ENCODE assay signal across 9 mouse cellular contexts in the genomic region with DNA sequence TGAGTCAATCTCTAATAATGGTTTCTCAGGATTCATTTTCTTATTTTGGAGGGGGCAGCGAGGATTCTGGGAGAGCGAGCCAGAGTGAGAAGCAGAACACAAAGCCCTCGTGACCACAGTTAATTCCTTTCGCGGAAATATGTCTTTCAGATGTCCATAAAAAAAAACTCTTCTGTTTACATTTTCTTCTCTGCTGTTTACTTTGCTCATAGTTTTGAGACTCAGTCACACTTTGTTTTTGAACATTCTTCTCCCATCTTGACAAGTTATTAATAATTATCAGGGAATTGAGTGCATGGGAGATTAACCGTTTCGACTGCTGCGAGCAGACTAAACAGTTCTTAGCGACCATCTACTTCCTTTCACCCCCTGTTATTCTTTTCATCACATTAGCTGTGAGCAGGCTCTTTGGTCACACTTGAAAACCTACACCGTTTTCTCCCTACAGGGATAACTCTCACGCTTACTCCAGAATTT.
DNase-seq lines count a peak whose midpoint lies in the region; ATAC-seq lines count a peak whose summit lies in the region.
"Had no signal": no experiment of that assay in that cellular context is flagged by ENCODE, and none has a peak within 500 bp of the region (broad histone marks: within the 10 kb centered on the region; RNA-seq: fewer than 3 reads in every experiment).

No protein-coding gene starts in this region.

- peak overlapping the region; percentile 37 for H3K4me2 ChIP-seq in hindbrain, embryonic 12.5 days (replicated peaks)
- H3K4me2 ChIP-seq: liver, embryonic 15.5 days had no signal

- WGBS in heart, embryonic 10.5 days = 48% methylated on average over 11 of the region's 11 CpGs
- WGBS in hindbrain, embryonic 12.5 days = 23% methylated on average over 11 of the region's 11 CpGs

- H3K9me3 ChIP-seq in heart, embryonic 10.5 days = no peaks in the 10 kb centered on the region
- no peaks in the 10 kb centered on the region for H3K9me3 ChIP-seq in hindbrain, embryonic 12.5 days (replicated peaks)
- H3K9me3 ChIP-seq: liver, embryonic 15.5 days had no signal

- H3K27ac ChIP-seq in heart, embryonic 10.5 days = no peak overlapping the region
- 0 out of 2 replicates have a peak overlapping the region, but pooled peaks have one; percentile 12 for H3K27ac ChIP-seq in hindbrain, embryonic 12.5 days
- H3K27ac ChIP-seq: liver, embryonic 15.5 days had no signal

- H3K27me3 ChIP-seq in heart, embryonic 10.5 days (ENCODE audit: insufficient read depth, poor library complexity, severe bottlenecking) = 0 out of 2 replicates have a peak, but pooled peaks cover 3% of the 10 kb centered on the region
- H3K27me3 ChIP-seq in hindbrain, embryonic 12.5 days = no peaks in the 10 kb centered on the region
- H3K27me3 ChIP-seq: liver, embryonic 15.5 days had no signal

- no peaks in the 10 kb centered on the region for H3K36me3 ChIP-seq in heart, embryonic 10.5 days
- no peaks in the 10 kb centered on the region for H3K36me3 ChIP-seq in hindbrain, embryonic 12.5 days
- H3K36me3 ChIP-seq: liver, embryonic 15.5 days had no signal

- H3K9ac ChIP-seq in hindbrain, embryonic 12.5 days = 0 out of 2 replicates have a peak overlapping the region, but pooled peaks have one; percentile 2
- H3K9ac ChIP-seq: liver, embryonic 15.5 days had no signal

- H3K4me1 ChIP-seq in heart, embryonic 10.5 days = peaks cover 17% of the 10 kb centered on the region
- H3K4me1 ChIP-seq in hindbrain, embryonic 12.5 days = peaks cover 18% of the 10 kb centered on the region
- H3K4me1 ChIP-seq: liver, embryonic 15.5 days had no signal

- peak; percentile 1 for DNase-seq in heart, adult 8-10 months (ENCODE audit: low spot score)
- DNase-seq in heart, embryonic 10.5 days (ENCODE audit: low spot score) = no peak
- DNase-seq in Muller cell, postnatal 12 days (ENCODE audit: inconsistent ontology term) = peak; percentile 71
- DNase-seq in lung, postnatal 4 days = peak; percentile 8 to 38
- DNase-seq in cerebellum, postnatal 4 days (ENCODE audit: low spot score in 2 of 2) = no peak

- ATAC-seq in hindbrain, embryonic 12.5 days (ENCODE audit: low FRiP score) = no peak
- ATAC-seq in cerebellum, adult (ENCODE audit: insufficient number of reproducible peaks, low FRiP score, low TSS enrichment) = no peak
- no peak for ATAC-seq in erythroblast, adult 5-6 weeks (replicated peaks; ENCODE audit: low FRiP score, poor library complexity, severe bottlenecking)

- no peak overlapping the region for H3K4me3 ChIP-seq in heart, embryonic 10.5 days
- H3K4me3 ChIP-seq in hindbrain, embryonic 12.5 days = no peak overlapping the region
- H3K4me3 ChIP-seq: liver, embryonic 15.5 days had no signal

Comparison
In these comparisons a context has a peak if more than half of its experiments do, and no peak if none do; other contexts are left out.
1. DNase-seq: peak in heart, adult 8-10 months (single experiment), Muller cell, postnatal 12 days (single experiment) and lung, postnatal 4 days (2 of 2); none in heart, embryonic 10.5 days (single experiment) and cerebellum, postnatal 4 days (0 of 2).